Mouse (Mus musculus) frontal cortex, postnatal 10 days (tissue): Measurements from ENCODE around the gene 5730455P16Rik.
A peak's percentile ranks its signal among the peaks of the same experiment; 100 is the strongest.
"Not testable (repeated sequence)": the region's sequence is repeated elsewhere in the genome, so short reads cannot be mapped to it uniquely, and the experiment has no call there.

Experiments
- DNase-seq, 2 experiments: peaks; one replicate each; pipeline ENCODE4 v3.0.0; 2022; ENCODE audit warnings: low spot score in 2 of 2, mixed read lengths in 1 of 2

Gene 5730455P16Rik

GRCm38 (mm10) chr11:80379184-80379583, 1.4 kb upstream of the 5730455P16Rik start:
- DNase-seq: not testable (repeated sequence)

GRCm38 (mm10) chr11:80378452-80379068, 726 bp upstream of the 5730455P16Rik start:
- DNase-seq: not testable (repeated sequence)

GRCm38 (mm10) chr11:80376651-80377050, 1.2 kb downstream of the 5730455P16Rik start:
- no peak for DNase-seq

GRCm38 (mm10) chr11:80368949-80369348, 8.9 kb downstream of the 5730455P16Rik start:
- no peak for DNase-seq

- no peak for DNase-seq
These were observed 23.0 kb downstream of the 5730455P16Rik start for GRCm38 (mm10) chr11:80354832-80355231.

- DNase-seq: peak in 1 of 2 experiments; percentile 79
These were observed 25.9 kb downstream of the 5730455P16Rik start for GRCm38 (mm10) chr11:80351832-80352430.

- no peak for DNase-seq
These were observed 35.4 kb downstream of the 5730455P16Rik start for GRCm38 (mm10) chr11:80342482-80342881.

GRCm38 (mm10) chr11:80336351-80336730, 41.5 kb downstream of the 5730455P16Rik start:
- no peak for DNase-seq

- DNase-seq: no peak
These were observed 42.1 kb downstream of the 5730455P16Rik start for GRCm38 (mm10) chr11:80335609-80336350.

- no peak for DNase-seq
These were observed 45.0 kb downstream of the 5730455P16Rik start for GRCm38 (mm10) chr11:80332709-80333400.

GRCm38 (mm10) chr11:80324636-80325035, 53.2 kb downstream of the 5730455P16Rik start:
- no peak for DNase-seq

GRCm38 (mm10) chr11:80323255-80323654, 54.6 kb downstream of the 5730455P16Rik start:
- DNase-seq: no peak

GRCm38 (mm10) chr11:80315743-80316639, 61.8 kb downstream of the 5730455P16Rik start:
- DNase-seq: no peak

GRCm38 (mm10) chr11:80313944-80314343, 63.9 kb downstream of the 5730455P16Rik start:
- no peak for DNase-seq

- no peak for DNase-seq
These were observed 64.4 kb downstream of the 5730455P16Rik start for GRCm38 (mm10) chr11:80313462-80313861.

- DNase-seq: no peak
These were observed 65.3 kb downstream of the 5730455P16Rik start for GRCm38 (mm10) chr11:80312565-80312964.

GRCm38 (mm10) chr11:80312049-80312448, 65.8 kb downstream of the 5730455P16Rik start:
- DNase-seq: no peak

GRCm38 (mm10) chr11:80311271-80311670, 66.6 kb downstream of the 5730455P16Rik start:
- no peak for DNase-seq
